Mouse (Mus musculus): ENCODE results near the gene Slc16a6. TPM values are rescaled to one million over a fixed set of nuclear protein-coding genes. Genes with fewer than 3 reads are reported as not detected.

The Slc16a6 gene
- total and polyA plus RNA-seq, 2 experiments from 2014 or later: 8.7 to 11.2 TPM

- ATAC-seq (no peak), DNase-seq (ENCODE audit: low spot score) (peak; percentile 13)
- no peak overlapping the region for H3K9ac ChIP-seq (replicated peaks; ENCODE audit: low read length)
- no peak overlapping the region for H3K4me3 ChIP-seq (ENCODE audit: low read length)
- no peak for TF ChIP-seq CTCF (IDR thresholded peaks at IDR 0.05; ENCODE audit: low read depth)
- H3K27me3 ChIP-seq (ENCODE audit: insufficient read depth, low read length): no peaks in the 10 kb centered on the region
- no peak overlapping the region for H3K4me2 ChIP-seq (ENCODE audit: low read depth, low read length)
- 48% methylated on average over 3 of the region's 3 CpGs for WGBS
- H3K27ac ChIP-seq: no peak overlapping the region
- no peaks in the 10 kb centered on the region for H3K9me3 ChIP-seq (ENCODE audit: low read length)
- H3K36me3 ChIP-seq (ENCODE audit: insufficient read depth, low read length): no peaks in the 10 kb centered on the region
- H3K4me1 ChIP-seq (ENCODE audit: insufficient read depth, low read length): peaks cover 4% of the 10 kb centered on the region
Measured at GRCm38 (mm10) chr11:109507068-109507467, 33.7 kb upstream of the Slc16a6 start.

- DNase-seq (ENCODE audit: low spot score) (no peak), ATAC-seq (no peak)
- Histone ChIP-seq H3K9ac (replicated peaks; ENCODE audit: low read length) (no peak overlapping the region), H3K4me2 (ENCODE audit: low read depth, low read length) (no peak overlapping the region), H3K4me1 (ENCODE audit: insufficient read depth, low read length) (peaks cover 4% of the 10 kb centered on the region), H3K36me3 (ENCODE audit: insufficient read depth, low read length) (no peaks in the 10 kb centered on the region), H3K9me3 (ENCODE audit: low read length) (no peaks in the 10 kb centered on the region), H3K27me3 (ENCODE audit: insufficient read depth, low read length) (no peaks in the 10 kb centered on the region), H3K27ac (no peak overlapping the region), H3K4me3 (ENCODE audit: low read length) (no peak overlapping the region)
- WGBS: 78% methylated on average over 4 of the region's 4 CpGs
- no peak for TF ChIP-seq CTCF (IDR thresholded peaks at IDR 0.05; ENCODE audit: low read depth)
Measured at GRCm38 (mm10) chr11:109505823-109506222, 32.4 kb upstream of the Slc16a6 start.

GRCm38 (mm10) chr11:109504977-109505376 is 31.6 kb upstream of the Slc16a6 start:
- ATAC-seq (no peak), DNase-seq (ENCODE audit: low spot score) (peak; percentile 63)
- Histone ChIP-seq H3K27ac (no peak overlapping the region), H3K4me1 (ENCODE audit: insufficient read depth, low read length) (peaks cover 4% of the 10 kb centered on the region), H3K4me3 (ENCODE audit: low read length) (no peak overlapping the region), H3K9me3 (ENCODE audit: low read length) (no peaks in the 10 kb centered on the region), H3K27me3 (ENCODE audit: insufficient read depth, low read length) (no peaks in the 10 kb centered on the region), H3K4me2 (ENCODE audit: low read depth, low read length) (no peak overlapping the region), H3K9ac (replicated peaks; ENCODE audit: low read length) (no peak overlapping the region), H3K36me3 (ENCODE audit: insufficient read depth, low read length) (no peaks in the 10 kb centered on the region)
- whole genome bisulfite sequencing: 33% methylated on average over 9 of the region's 9 CpGs
- TF ChIP-seq CTCF (IDR thresholded peaks at IDR 0.05; ENCODE audit: low read depth): no peak

- no peak overlapping the region for H3K4me2 ChIP-seq (ENCODE audit: low read depth, low read length)
- DNase-seq (ENCODE audit: low spot score) (no peak), ATAC-seq (no peak)
- no peak for TF ChIP-seq CTCF (IDR thresholded peaks at IDR 0.05; ENCODE audit: low read depth)
- peaks cover 4% of the 10 kb centered on the region for H3K4me1 ChIP-seq (ENCODE audit: insufficient read depth, low read length)
- H3K36me3 ChIP-seq (ENCODE audit: insufficient read depth, low read length): no peaks in the 10 kb centered on the region
- no peaks in the 10 kb centered on the region for H3K27me3 ChIP-seq (ENCODE audit: insufficient read depth, low read length)
- no peak overlapping the region for H3K9ac ChIP-seq (replicated peaks; ENCODE audit: low read length)
- H3K4me3 ChIP-seq (ENCODE audit: low read length): no peak overlapping the region
- no peaks in the 10 kb centered on the region for H3K9me3 ChIP-seq (ENCODE audit: low read length)
- H3K27ac ChIP-seq: no peak overlapping the region
- 74% methylated on average over 5 of the region's 5 CpGs for WGBS
Measured at GRCm38 (mm10) chr11:109500206-109500605, 26.8 kb upstream of the Slc16a6 start.

GRCm38 (mm10) chr11:109497990-109498389 is 24.6 kb upstream of the Slc16a6 start:
- Histone ChIP-seq H3K4me2 (ENCODE audit: low read depth, low read length) (no peak overlapping the region), H3K9ac (replicated peaks; ENCODE audit: low read length) (no peak overlapping the region), H3K36me3 (ENCODE audit: insufficient read depth, low read length) (no peaks in the 10 kb centered on the region), H3K4me1 (ENCODE audit: insufficient read depth, low read length) (no peaks in the 10 kb centered on the region), H3K27ac (no peak overlapping the region), H3K27me3 (ENCODE audit: insufficient read depth, low read length) (no peaks in the 10 kb centered on the region), H3K9me3 (ENCODE audit: low read length) (no peaks in the 10 kb centered on the region), H3K4me3 (ENCODE audit: low read length) (no peak overlapping the region)
- no peak for TF ChIP-seq CTCF (IDR thresholded peaks at IDR 0.05; ENCODE audit: low read depth)
- ATAC-seq (no peak), DNase-seq (ENCODE audit: low spot score) (no peak)
- 64% methylated on average over 9 of the region's 9 CpGs for WGBS

- no peak overlapping the region for H3K4me3 ChIP-seq (ENCODE audit: low read length)
- H3K9ac ChIP-seq (replicated peaks; ENCODE audit: low read length): no peak overlapping the region
- DNase-seq (ENCODE audit: low spot score): peak; percentile 60
- H3K4me1 ChIP-seq (ENCODE audit: insufficient read depth, low read length): no peaks in the 10 kb centered on the region
- 34% methylated on average over 6 of the region's 6 CpGs for WGBS
- H3K9me3 ChIP-seq (ENCODE audit: low read length): no peaks in the 10 kb centered on the region
- H3K4me2 ChIP-seq (ENCODE audit: low read depth, low read length): no peak overlapping the region
- no peaks in the 10 kb centered on the region for H3K36me3 ChIP-seq (ENCODE audit: insufficient read depth, low read length)
- no peak for TF ChIP-seq CTCF (IDR thresholded peaks at IDR 0.05; ENCODE audit: low read depth)
- peak; percentile 85 for ATAC-seq
- H3K27me3 ChIP-seq (ENCODE audit: insufficient read depth, low read length): no peaks in the 10 kb centered on the region
- no peak overlapping the region; the same call in 1 of the 2 replicates for H3K27ac ChIP-seq
Measured at GRCm38 (mm10) chr11:109496996-109497714, 23.8 kb upstream of the Slc16a6 start.

GRCm38 (mm10) chr11:109496475-109496993 is 23.1 kb upstream of the Slc16a6 start:
- no peaks in the 10 kb centered on the region for H3K4me1 ChIP-seq (ENCODE audit: insufficient read depth, low read length)
- DNase-seq (ENCODE audit: low spot score): no peak
- H3K27me3 ChIP-seq (ENCODE audit: insufficient read depth, low read length): no peaks in the 10 kb centered on the region
- no peak for ATAC-seq
- H3K9me3 ChIP-seq (ENCODE audit: low read length): no peaks in the 10 kb centered on the region
- no peak overlapping the region for H3K4me2 ChIP-seq (ENCODE audit: low read depth, low read length)
- H3K4me3 ChIP-seq (ENCODE audit: low read length): no peak overlapping the region
- H3K27ac ChIP-seq: no peak overlapping the region
- no peak for TF ChIP-seq CTCF (IDR thresholded peaks at IDR 0.05; ENCODE audit: low read depth)
- no peak overlapping the region for H3K9ac ChIP-seq (replicated peaks; ENCODE audit: low read length)
- H3K36me3 ChIP-seq (ENCODE audit: insufficient read depth, low read length): no peaks in the 10 kb centered on the region
- WGBS: 85% methylated on average over 7 of the region's 7 CpGs
